Mouse (Mus musculus): ENCODE measurements around the gene Qrsl1.
"Not testable (repeated sequence)": the region's sequence is repeated elsewhere in the genome, so short reads cannot be mapped to it uniquely, and the experiment has no call there.

Gene Qrsl1

GRCm38 (mm10) chr10:43901578-43902194 lies at the start of gene Qrsl1, which contains the start of gene Rtn4ip1:
Gene Qrsl1 (minus strand): TSS chr10:43901745.
Gene Rtn4ip1 (plus strand): TSS chr10:43901807.
- peak; percentile 95 for DNase-seq (ENCODE audit: low read depth, low spot score)

DNA sequence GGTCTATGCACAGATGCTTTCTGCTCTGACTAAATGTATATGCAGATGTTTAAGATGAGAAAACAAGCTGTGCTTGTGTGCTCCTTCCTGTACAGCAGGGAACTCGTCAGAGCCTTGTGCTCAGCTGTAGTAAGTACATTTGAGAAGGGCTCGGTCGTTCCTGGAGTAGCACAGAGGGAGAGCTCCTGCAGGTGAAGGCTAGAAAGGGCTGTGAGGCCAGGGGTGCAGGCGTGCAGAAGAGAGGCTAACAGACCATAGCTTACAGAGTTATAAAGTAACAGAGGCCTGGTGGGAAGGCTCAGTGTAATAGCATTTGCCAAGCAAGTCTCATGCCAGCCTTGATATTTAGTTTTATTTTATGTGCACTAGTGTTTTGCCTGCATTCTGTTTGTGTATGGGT lies 43.9 kb upstream of the Qrsl1 start:
- no peak for DNase-seq (ENCODE audit: low read depth, low spot score)

DNA sequence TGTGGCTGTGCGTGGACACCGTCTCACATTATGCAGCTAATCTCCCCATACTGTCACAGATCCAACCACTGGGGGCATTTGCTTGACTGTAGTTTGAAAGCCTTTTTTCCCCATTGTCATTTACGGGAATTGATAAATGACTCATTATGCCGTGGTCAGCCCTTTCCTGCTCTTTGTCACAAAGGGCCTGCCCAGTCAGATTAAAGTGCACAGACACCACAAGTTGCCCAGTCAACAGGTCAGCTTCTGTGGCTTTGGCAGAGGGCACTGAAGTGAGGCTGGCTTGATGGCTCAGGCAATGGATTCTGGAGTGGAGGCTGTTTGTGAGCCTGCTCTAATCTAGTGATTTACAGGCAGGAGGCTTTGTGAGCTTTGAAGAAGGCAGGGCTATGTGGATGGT lies 42.2 kb upstream of the Qrsl1 start:
- peak; percentile 10 for DNase-seq (ENCODE audit: low read depth, low spot score)

- no peak for DNase-seq (ENCODE audit: low read depth, low spot score)
These were observed 37.7 kb upstream of the Qrsl1 start for GRCm38 (mm10) chr10:43939136-43939662.

GRCm38 (mm10) chr10:43928596-43928995 lies 27.1 kb upstream of the Qrsl1 start:
- DNase-seq (ENCODE audit: low read depth, low spot score): no peak

DNA sequence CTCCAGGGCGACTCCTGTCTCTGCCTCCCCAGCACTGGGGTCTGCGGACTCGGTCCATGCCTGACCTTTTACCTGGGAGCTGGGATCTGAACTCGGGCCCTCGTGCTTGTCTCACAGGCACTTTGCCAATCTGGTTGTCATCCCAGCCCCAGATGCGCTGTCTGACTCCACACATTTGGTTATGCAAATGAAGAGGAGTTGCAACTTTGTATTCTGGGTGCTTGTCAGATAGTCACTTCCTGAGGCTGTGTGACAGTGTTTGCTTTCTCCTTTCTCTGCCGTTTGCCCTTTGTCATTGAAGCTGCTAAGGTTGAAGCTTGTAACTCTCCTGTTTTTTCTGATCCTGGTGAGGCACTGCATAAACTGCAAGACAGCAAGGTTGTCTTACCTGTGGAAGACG lies 26.2 kb upstream of the Qrsl1 start:
- no peak for DNase-seq (ENCODE audit: low read depth, low spot score)

DNA sequence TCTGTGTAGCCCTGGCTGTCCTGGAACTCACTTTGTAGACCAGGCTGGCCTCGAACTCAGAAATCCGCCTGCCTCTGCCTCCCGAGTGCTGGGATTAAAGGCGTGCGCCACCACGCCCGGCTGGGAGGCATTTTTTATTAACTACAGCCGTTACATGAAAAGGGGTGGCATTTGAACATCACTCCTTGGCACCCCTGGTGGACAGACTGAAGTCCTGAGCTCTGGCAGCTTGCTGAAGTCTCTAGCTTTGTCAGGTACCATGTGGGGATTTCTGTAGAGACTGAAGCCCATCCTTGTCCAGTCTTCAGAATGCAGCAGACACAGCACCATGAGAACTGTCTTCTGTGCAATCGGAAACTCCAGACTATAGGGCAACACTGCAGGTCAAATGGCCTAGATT lies 24.2 kb upstream of the Qrsl1 start:
- DNase-seq (ENCODE audit: low read depth, low spot score): not testable (repeated sequence)

- DNase-seq (ENCODE audit: low read depth, low spot score): no peak
These were observed 21.6 kb upstream of the Qrsl1 start for GRCm38 (mm10) chr10:43923096-43923495.

GRCm38 (mm10) chr10:43918696-43919608 lies 17.4 kb upstream of the Qrsl1 start:
- DNase-seq (ENCODE audit: low read depth, low spot score): peak; percentile 84

DNA sequence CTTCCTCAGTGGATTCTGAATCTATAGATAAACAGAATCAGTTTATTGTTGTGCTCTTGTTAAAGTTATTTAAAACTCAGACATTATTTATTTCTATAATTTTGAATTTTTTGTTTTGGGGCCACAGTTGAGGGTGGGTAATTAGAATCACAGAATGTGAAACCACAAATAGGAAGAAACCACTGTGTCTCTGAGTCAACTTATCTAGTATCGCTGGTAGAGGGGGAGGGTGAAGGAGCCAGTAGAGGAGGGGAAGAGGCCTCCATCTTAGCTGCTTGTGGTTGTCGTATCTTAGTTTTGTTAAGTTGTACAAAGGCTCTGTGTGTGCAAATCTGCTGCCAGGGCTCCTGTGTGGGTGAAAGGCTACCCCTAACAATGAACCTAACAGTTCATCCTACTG lies 15.2 kb upstream of the Qrsl1 start:
- no peak for DNase-seq (ENCODE audit: low read depth, low spot score)

- DNase-seq (ENCODE audit: low read depth, low spot score): no peak
These were observed 14.6 kb upstream of the Qrsl1 start for GRCm38 (mm10) chr10:43916181-43916580.

DNA sequence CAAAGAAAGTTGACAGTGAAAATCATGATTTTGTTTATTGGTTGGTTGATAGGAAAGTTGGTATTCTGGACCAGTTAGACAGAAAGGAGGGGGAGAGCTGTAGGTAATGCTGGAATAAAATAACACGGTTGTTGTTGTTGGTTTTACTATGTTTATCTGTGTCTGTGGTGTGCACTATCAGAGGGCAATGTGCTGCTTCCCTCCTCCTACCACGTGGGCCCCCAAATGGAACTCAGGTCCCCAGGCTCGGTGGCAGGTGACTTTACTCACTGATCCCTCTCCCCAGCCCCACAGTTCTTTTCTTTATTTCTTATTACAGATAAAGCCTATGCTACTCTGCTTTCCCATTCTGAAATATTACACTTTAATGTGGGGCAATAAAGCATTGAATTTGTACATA lies 10.7 kb upstream of the Qrsl1 start:
- no peak for DNase-seq (ENCODE audit: low read depth, low spot score)

GRCm38 (mm10) chr10:43910873-43911142 lies 9.3 kb upstream of the Qrsl1 start:
- no peak for DNase-seq (ENCODE audit: low read depth, low spot score)

DNA sequence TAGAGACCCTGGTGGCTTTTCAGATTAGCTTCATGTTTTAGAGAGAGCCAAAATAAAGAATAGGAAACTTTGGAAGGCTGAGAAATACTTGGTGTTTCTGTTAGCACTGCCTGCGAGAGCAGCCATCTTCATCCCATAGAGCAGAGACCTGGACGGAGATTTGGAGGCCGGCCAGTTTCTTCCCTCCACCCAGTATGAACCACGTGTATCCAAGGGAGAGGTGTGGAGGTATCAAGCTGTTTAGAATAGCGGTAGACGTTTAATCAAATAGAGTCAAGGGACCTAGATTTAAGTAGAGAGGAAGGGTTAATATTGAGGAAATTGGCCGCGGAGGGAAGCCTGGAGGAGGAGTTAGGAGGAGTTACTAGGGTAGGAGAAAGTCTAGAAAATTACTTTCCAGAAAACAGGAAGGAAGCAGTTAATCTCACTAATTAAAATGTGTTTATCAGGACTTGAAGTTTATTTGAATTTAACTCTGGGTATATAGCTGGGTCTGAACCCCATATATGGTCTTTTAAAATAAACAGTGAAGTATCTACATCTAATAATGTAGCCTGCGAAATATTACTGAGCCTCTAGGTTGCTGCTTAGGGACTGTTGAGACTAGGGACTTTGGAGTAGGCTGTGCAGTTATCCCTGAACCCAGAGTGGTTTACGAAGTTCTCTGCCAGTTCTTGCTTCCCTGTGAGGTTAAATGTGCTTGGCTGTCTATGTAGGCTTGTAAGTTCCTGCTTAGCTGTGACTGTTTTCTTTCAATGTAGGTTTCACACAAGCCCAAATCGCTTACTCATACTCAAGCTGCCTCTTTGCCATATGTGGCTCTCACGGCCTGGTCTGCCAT lies 8.7 kb upstream of the Qrsl1 start:
- no peak for DNase-seq (ENCODE audit: low read depth, low spot score)

DNA sequence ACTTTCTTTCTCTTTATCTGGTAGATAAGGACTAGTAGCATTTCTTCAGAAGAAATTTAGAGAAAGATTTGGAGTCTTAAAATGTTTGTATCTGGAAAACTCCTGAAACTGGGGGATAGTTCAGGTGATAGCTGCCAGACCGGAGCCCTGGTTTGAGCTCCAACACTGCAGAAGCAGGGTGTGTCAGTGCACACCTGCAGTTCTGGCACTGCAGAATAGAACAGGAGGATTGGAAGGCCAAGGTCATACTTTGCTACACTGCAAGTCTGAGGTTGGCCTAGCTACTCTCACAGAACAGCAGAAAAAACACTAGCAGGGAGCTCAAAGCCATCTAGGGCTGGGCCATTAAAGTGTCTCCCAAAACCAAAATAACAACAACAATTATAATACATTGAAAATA lies 3.0 kb upstream of the Qrsl1 start:
- no peak for DNase-seq (ENCODE audit: low read depth, low spot score)

GRCm38 (mm10) chr10:43900883-43901570 lies 518 bp downstream of the Qrsl1 start:
- no peak for DNase-seq (ENCODE audit: low read depth, low spot score)

GRCm38 (mm10) chr10:43898276-43898675 lies 3.3 kb downstream of the Qrsl1 start:
- no peak for DNase-seq (ENCODE audit: low read depth, low spot score)

GRCm38 (mm10) chr10:43896065-43896464 lies 5.5 kb downstream of the Qrsl1 start:
- no peak for DNase-seq (ENCODE audit: low read depth, low spot score)

GRCm38 (mm10) chr10:43892971-43893370 lies 8.6 kb downstream of the Qrsl1 start:
- DNase-seq (ENCODE audit: low read depth, low spot score): no peak

GRCm38 (mm10) chr10:43888976-43889375 lies 12.6 kb downstream of the Qrsl1 start:
- DNase-seq (ENCODE audit: low read depth, low spot score): no peak

- DNase-seq (ENCODE audit: low read depth, low spot score): no peak
These were observed 13.9 kb downstream of the Qrsl1 start for GRCm38 (mm10) chr10:43887676-43888075.

Data from mesoderm, embryonic 11.5 days (tissue).